ENCODE assay signal across 10 mouse cellular contexts in the genomic region with DNA sequence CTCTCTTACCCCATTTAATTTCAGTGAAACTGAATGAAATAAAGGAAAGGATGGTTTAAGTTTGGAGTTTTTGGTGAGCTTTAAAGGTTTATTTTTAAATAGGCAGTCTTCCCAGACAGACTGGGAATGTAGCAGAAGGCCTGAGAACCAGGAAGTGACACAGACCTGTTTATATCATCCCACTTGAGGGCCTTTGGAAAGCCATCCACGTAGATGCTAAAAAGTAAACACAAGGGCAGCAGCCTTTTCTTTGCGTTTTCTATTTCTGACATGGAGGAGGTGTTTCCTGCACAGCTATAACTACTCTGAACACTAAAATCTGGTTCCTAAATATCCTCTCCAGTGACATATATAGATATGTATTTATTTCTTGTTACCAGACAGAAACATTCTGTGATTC. TPM values are rescaled to one million over a fixed set of nuclear protein-coding genes. Genes with fewer than 3 reads are reported as not detected.
DNase-seq lines count a peak whose midpoint lies in the region; ATAC-seq and TF ChIP-seq lines count a peak whose summit lies in the region.
"Not testable (repeated sequence)": the region's sequence is repeated elsewhere in the genome, so short reads cannot be mapped to it uniquely, and the experiment has no call there.
"Had no signal": no experiment of that assay in that cellular context is flagged by ENCODE, and none has a peak within 500 bp of the region (broad histone marks: within the 10 kb centered on the region; RNA-seq: fewer than 3 reads in every experiment).

No protein-coding gene starts in this region.

- not testable (repeated sequence) for H3K4me2 ChIP-seq in intestine, embryonic 15.5 days (replicated peaks); lung, embryonic 14.5 days; stomach, embryonic 14.5 days (replicated peaks; ENCODE audit: low read depth, low read length)

- intact Hi-C loops in heart, adult 2 months (cut with DNase I) = not testable (repeated sequence)

- not testable (repeated sequence) for TF ChIP-seq EP300 in heart, adult 2 months (IDR thresholded peaks at IDR 0.05; ENCODE audit: insufficient read depth, low read depth, low read length)

- ATAC-seq in intestine, embryonic 15.5 days; lung, embryonic 14.5 days (ENCODE audit: insufficient read depth); stomach, embryonic 14.5 days (ENCODE audit: insufficient number of reproducible peaks, insufficient read depth, low FRiP score, low read depth): not testable (repeated sequence)

- TF ChIP-seq CTCF in embryonic fibroblast, embryonic 13.5 days (IDR thresholded peaks at IDR 0.05; ENCODE audit: borderline replicate concordance, insufficient read depth, low read length); heart, adult 2 months (IDR thresholded peaks at IDR 0.05); layer of hippocampus, adult 2 months (conservative IDR thresholded peaks at IDR 0.05); lung, embryonic 14.5 days (IDR thresholded peaks at IDR 0.05; ENCODE audit: low read depth): not testable (repeated sequence)

- peaks cover 82% of the 10 kb centered on the region for H3K36me3 ChIP-seq in heart, adult 2 months (ENCODE audit: control insufficient read depth, insufficient read depth, low read length)
- H3K36me3 ChIP-seq in intestine, embryonic 15.5 days; lung, embryonic 14.5 days (ENCODE audit: insufficient read depth); stomach, embryonic 14.5 days (ENCODE audit: control insufficient read depth, insufficient read depth, low read length): not testable (repeated sequence)

- H3K9ac ChIP-seq in heart, adult 2 months (ENCODE audit: low read depth, low read length); intestine, embryonic 15.5 days; lung, embryonic 14.5 days; stomach, embryonic 14.5 days (replicated peaks; ENCODE audit: low read depth, low read length): not testable (repeated sequence)

- H3K27me3 ChIP-seq in heart, adult 2 months (ENCODE audit: control insufficient read depth, insufficient read depth, low read length); intestine, embryonic 15.5 days (replicated peaks); lung, embryonic 14.5 days (ENCODE audit: insufficient read depth, low read length); stomach, embryonic 14.5 days (ENCODE audit: control insufficient read depth, insufficient read depth, low read length): not testable (repeated sequence)

- not testable (repeated sequence) for H3K4me3 ChIP-seq in embryonic fibroblast, embryonic 13.5 days (ENCODE audit: insufficient read depth, low read length); heart, adult 2 months; intestine, embryonic 15.5 days (replicated peaks); layer of hippocampus, adult 2 months; lung, embryonic 14.5 days (ENCODE audit: low read depth, low read length); stomach, embryonic 14.5 days (ENCODE audit: low read depth, low read length)

- DNase-seq in heart, adult 2 months; layer of hippocampus, adult 2 months (ENCODE audit: low spot score in 2 of 2): not testable (repeated sequence)
- peak; percentile 73 for DNase-seq in lung, embryonic 14.5 days
- DNase-seq in lung, postnatal 10 days = peak; percentile 52

- not testable (repeated sequence) for H3K9me3 ChIP-seq in intestine, embryonic 15.5 days; lung, embryonic 14.5 days (ENCODE audit: low read depth, low read length); stomach, embryonic 14.5 days (ENCODE audit: control insufficient read depth, low read depth, low read length)

- H3K27ac ChIP-seq in embryonic fibroblast, embryonic 13.5 days (ENCODE audit: insufficient read depth, low read length) = peak overlapping the region; percentile 86; the same call in 1 of the 2 replicates
- H3K27ac ChIP-seq in heart, adult 2 months = peak overlapping the region; percentile 78
- H3K27ac ChIP-seq in intestine, embryonic 15.5 days = peak overlapping the region; percentile 64; the same call in 1 of the 2 replicates
- H3K27ac ChIP-seq in layer of hippocampus, adult 2 months = peak overlapping the region; percentile 85
- H3K27ac ChIP-seq in lung, embryonic 14.5 days (ENCODE audit: low read depth) = peak overlapping the region; percentile 60; the same call in 1 of the 2 replicates
- 0 out of 2 replicates have a peak overlapping the region, but pooled peaks have one; percentile 55 for H3K27ac ChIP-seq in stomach, embryonic 14.5 days (ENCODE audit: low read length)

- peaks cover 31% of the 10 kb centered on the region for H3K4me1 ChIP-seq in embryonic fibroblast, embryonic 13.5 days (ENCODE audit: control insufficient read depth, insufficient read depth, low read length)
- H3K4me1 ChIP-seq in heart, adult 2 months (ENCODE audit: control insufficient read depth, insufficient read depth, low read length) = peaks cover 40% of the 10 kb centered on the region
- H3K4me1 ChIP-seq in intestine, embryonic 15.5 days (replicated peaks) = peaks cover 31% of the 10 kb centered on the region
- peaks cover 30% of the 10 kb centered on the region for H3K4me1 ChIP-seq in lung, embryonic 14.5 days (ENCODE audit: insufficient read depth)
- peaks cover 26% of the 10 kb centered on the region for H3K4me1 ChIP-seq in stomach, embryonic 14.5 days (ENCODE audit: control insufficient read depth, insufficient read depth, low read length)

- WGBS in heart, adult 2 months = 6% methylated on average over 2 of the region's 2 CpGs
- WGBS in intestine, embryonic 15.5 days = 16% methylated on average over 2 of the region's 2 CpGs
- 10% methylated on average over 2 of the region's 2 CpGs for WGBS in lung, embryonic 14.5 days
- WGBS in stomach, embryonic 14.5 days = 16% methylated on average over 2 of the region's 2 CpGs

- peaks cover 15% of the 10 kb centered on the region for H3K79me2 ChIP-seq in heart, adult 2 months (replicated peaks; ENCODE audit: control insufficient read depth, insufficient read depth, low read length)

- TF ChIP-seq POLR2A in embryonic fibroblast, embryonic 13.5 days (IDR thresholded peaks at IDR 0.05; ENCODE audit: low read depth, low read length); heart, adult 2 months (IDR thresholded peaks at IDR 0.05; ENCODE audit: insufficient read depth, low read depth, low read length): not testable (repeated sequence)

RNA-seq across cellular contexts. Expression of gene Susd6, which starts 28.7 kb away (rescaled TPM):
- polyA plus RNA-seq in embryonic fibroblast, embryonic 13.5 days (2011; ENCODE audit: insufficient read length, low read depth, missing spikeins) = 73.7 and 75.3 TPM in 2 replicates
- 10 to 100 TPM; 67.4 to 78.6 TPM for total RNA-seq in heart, adult 2 months (2021)
- polyA plus RNA-seq in heart, adult 2 months (2012; rRNA removed) = 50.1 and 75.8 TPM in 2 replicates
- 16.9 and 18.7 TPM in 2 replicates for polyA plus RNA-seq in intestine, embryonic 15.5 days (2015; fragmentation: Nextera tagmentation; extraction: Ambion mirVana)
- 10 to 100 TPM; 71.6 to 72.1 TPM for total RNA-seq in layer of hippocampus, adult 2 months (2021)
- polyA plus RNA-seq in lung, embryonic 14.5 days (2014; fragmentation: Nextera tagmentation; extraction: Ambion mirVana) = 20.5 and 21.2 TPM in 2 replicates
- 20.8 and 22.6 TPM in 2 replicates for polyA plus RNA-seq in stomach, embryonic 14.5 days (2014; fragmentation: Nextera tagmentation; extraction: Ambion mirVana)

RNA-seq across cellular contexts. Expression of gene Ccdc177, which starts 58.5 kb away (rescaled TPM):
- polyA plus RNA-seq in embryonic fibroblast, embryonic 13.5 days (2011; ENCODE audit: insufficient read length, low read depth, missing spikeins) = not detected in 2 replicates
- under 1 TPM in 1 of 2 experiments, not detected in 1; 0.05 TPM for total RNA-seq in heart, adult 2 months (2021)
- not detected in 2 replicates for polyA plus RNA-seq in heart, adult 2 months (2012; rRNA removed)
- polyA plus RNA-seq in intestine, embryonic 15.5 days (2015; fragmentation: Nextera tagmentation; extraction: Ambion mirVana) = 0.10 and 0.15 TPM in 2 replicates
- 10 to 100 TPM; 18.4 to 18.6 TPM for total RNA-seq in layer of hippocampus, adult 2 months (2021)
- 0.04 and 0.11 TPM in 2 replicates for polyA plus RNA-seq in lung, embryonic 14.5 days (2014; fragmentation: Nextera tagmentation; extraction: Ambion mirVana)
- 0.25 and 0.26 TPM in 2 replicates for polyA plus RNA-seq in stomach, embryonic 14.5 days (2014; fragmentation: Nextera tagmentation; extraction: Ambion mirVana)
- total RNA-seq: CH12.LX had no signal
- polyA plus RNA-seq: adrenal gland, adult 2 months; erythroblast, embryonic 14.5 days had no signal
